Mouse (Mus musculus): ENCODE measurements around the gene Gm29797. TPM values are rescaled to one million over a fixed set of nuclear protein-coding genes. Genes with fewer than 3 reads are reported as not detected.

Gm29797 gene
- polyA plus RNA-seq, 1 experiment = not detected

DNA sequence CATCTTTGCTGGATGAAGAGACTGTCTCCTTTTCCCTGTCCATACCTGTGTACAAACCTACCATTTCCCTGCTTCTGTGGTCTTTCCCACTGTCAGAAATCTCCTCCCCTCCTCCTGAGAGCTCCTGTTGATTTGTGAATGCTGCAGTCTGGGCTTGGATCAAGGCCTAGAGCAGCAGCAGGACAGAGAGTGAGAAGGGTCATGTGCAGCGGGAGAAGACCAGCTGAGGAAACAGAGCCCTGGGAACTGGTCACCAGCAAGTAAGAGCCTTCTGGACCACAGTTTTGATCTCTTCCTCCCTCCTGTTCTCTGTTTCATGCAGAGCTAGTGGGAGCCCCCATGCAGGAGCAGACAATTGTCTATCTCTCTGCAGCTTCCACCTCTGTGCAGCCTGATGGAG lies 38.9 kb downstream of the Gm29797 start:
- TF ChIP-seq CTCF (IDR thresholded peaks at IDR 0.05; ENCODE audit: control insufficient read depth, insufficient read depth, insufficient replicate concordance, low read depth, low read length) = no peak
- Histone ChIP-seq H3K27ac (ENCODE audit: control insufficient read depth, insufficient read depth, low read depth, low read length) (no peak overlapping the region), H3K4me3 (ENCODE audit: control insufficient read depth, low read depth, low read length) (peak overlapping the region; percentile 92), H3K36me3 (ENCODE audit: control insufficient read depth, insufficient read depth, low read length) (no peaks in the 10 kb centered on the region), H3K27me3 (ENCODE audit: control insufficient read depth, insufficient read depth, low read length) (no peaks in the 10 kb centered on the region), H3K4me1 (ENCODE audit: control insufficient read depth, insufficient read depth, low read length) (peaks cover 21% of the 10 kb centered on the region)

GRCm38 (mm10) chr2:181696801-181697420 lies 40.1 kb downstream of the Gm29797 start:
- Histone ChIP-seq H3K27me3 (ENCODE audit: control insufficient read depth, insufficient read depth, low read length) (no peaks in the 10 kb centered on the region), H3K36me3 (ENCODE audit: control insufficient read depth, insufficient read depth, low read length) (no peaks in the 10 kb centered on the region), H3K4me1 (ENCODE audit: control insufficient read depth, insufficient read depth, low read length) (peaks cover 21% of the 10 kb centered on the region), H3K27ac (ENCODE audit: control insufficient read depth, insufficient read depth, low read depth, low read length) (peak overlapping the region; percentile 67), H3K4me3 (ENCODE audit: control insufficient read depth, low read depth, low read length) (peak overlapping the region; percentile 92)
- TF ChIP-seq CTCF (IDR thresholded peaks at IDR 0.05; ENCODE audit: control insufficient read depth, insufficient read depth, insufficient replicate concordance, low read depth, low read length) (no peak), POLR2A (IDR thresholded peaks at IDR 0.05; ENCODE audit: control insufficient read depth, low read depth, low read length) (peak; percentile 47; the same call in 1 of the 2 replicates)

- TF ChIP-seq CTCF (IDR thresholded peaks at IDR 0.05; ENCODE audit: control insufficient read depth, insufficient read depth, insufficient replicate concordance, low read depth, low read length) (no peak), POLR2A (IDR thresholded peaks at IDR 0.05; ENCODE audit: control insufficient read depth, low read depth, low read length) (peak; percentile 77; the same call in 1 of the 2 replicates)
- Histone ChIP-seq H3K27ac (ENCODE audit: control insufficient read depth, insufficient read depth, low read depth, low read length) (peak within 1 kb of the TSS; percentile 71), H3K27me3 (ENCODE audit: control insufficient read depth, insufficient read depth, low read length) (no peaks in the 10 kb centered on the region), H3K4me1 (ENCODE audit: control insufficient read depth, insufficient read depth, low read length) (peaks cover 18% of the 10 kb centered on the region), H3K36me3 (ENCODE audit: control insufficient read depth, insufficient read depth, low read length) (no peaks in the 10 kb centered on the region), H3K4me3 (ENCODE audit: control insufficient read depth, low read depth, low read length) (peak within 1 kb of the TSS; percentile 92)
Measured at GRCm38 (mm10) chr2:181698241-181698640, 41.4 kb downstream of the Gm29797 start, which contains the start of gene Lkaaear1. TSS of gene Lkaaear1 (minus strand) at chr2:181698442.

DNA sequence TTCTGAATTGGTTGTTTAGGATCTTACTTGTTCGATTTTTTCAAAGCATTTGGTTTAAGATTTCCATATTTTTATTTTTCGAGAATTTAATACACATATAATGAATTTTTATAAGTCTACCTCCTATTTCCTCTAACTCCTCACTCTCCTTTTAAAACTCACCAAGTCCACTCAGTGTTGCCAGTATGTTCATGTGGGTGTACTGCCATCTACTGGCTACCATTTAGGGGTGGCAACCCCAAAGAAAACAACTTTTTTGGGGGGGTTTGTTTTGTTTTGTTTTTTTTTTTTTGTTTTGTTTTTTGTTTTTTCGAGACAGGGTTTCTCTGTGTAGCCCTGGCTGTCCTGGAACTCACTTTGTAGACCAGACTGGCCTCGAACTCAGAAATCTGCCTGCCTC lies 49.8 kb downstream of the Gm29797 start:
- TF ChIP-seq POLR2A (IDR thresholded peaks at IDR 0.05; ENCODE audit: control insufficient read depth, low read depth, low read length) (no peak), CTCF (IDR thresholded peaks at IDR 0.05; ENCODE audit: control insufficient read depth, insufficient read depth, insufficient replicate concordance, low read depth, low read length) (no peak)
- Histone ChIP-seq H3K36me3 (ENCODE audit: control insufficient read depth, insufficient read depth, low read length) (no peaks in the 10 kb centered on the region), H3K4me1 (ENCODE audit: control insufficient read depth, insufficient read depth, low read length) (no peaks in the 10 kb centered on the region), H3K27ac (ENCODE audit: control insufficient read depth, insufficient read depth, low read depth, low read length) (no peak overlapping the region), H3K4me3 (ENCODE audit: control insufficient read depth, low read depth, low read length) (no peak overlapping the region), H3K27me3 (ENCODE audit: control insufficient read depth, insufficient read depth, low read length) (no peaks in the 10 kb centered on the region)

Other genes starting within 250 kb of the Gm29797 start
- gene Zbtb46, start 197.6 kb upstream of the Gm29797 start, polyA plus RNA-seq (2012; rRNA removed) = 8.3 and 10.1 TPM in 2 replicates
- 141 and 146 TPM in 2 replicates for gene Abhd16b, start 163.8 kb upstream of the Gm29797 start, polyA plus RNA-seq (2012; rRNA removed)
- 17.4 and 17.5 TPM in 2 replicates for gene Tpd52l2, start 159.9 kb upstream of the Gm29797 start, polyA plus RNA-seq (2012; rRNA removed)
- 16.6 and 19.8 TPM in 2 replicates for gene Dnajc5, start 136.5 kb upstream of the Gm29797 start, polyA plus RNA-seq (2012; rRNA removed)
- 44.4 and 44.5 TPM in 2 replicates for gene Uckl1, start 72.1 kb upstream of the Gm29797 start, polyA plus RNA-seq (2012; rRNA removed)
- 19.5 and 20.1 TPM in 2 replicates for gene Prpf6, start 65.2 kb upstream of the Gm29797 start, polyA plus RNA-seq (2012; rRNA removed)
- gene Zfp512b, start 64.2 kb upstream of the Gm29797 start, polyA plus RNA-seq (2012; rRNA removed) = 83.2 and 90.6 TPM in 2 replicates
- 61.7 and 61.8 TPM in 2 replicates for gene Samd10, start 57.8 kb upstream of the Gm29797 start, polyA plus RNA-seq (2012; rRNA removed)
- 5.0 and 5.5 TPM in 2 replicates for gene Sox18, start 14.6 kb downstream of the Gm29797 start, polyA plus RNA-seq (2012; rRNA removed)
- gene Tcea2, start 23.3 kb downstream of the Gm29797 start, polyA plus RNA-seq (2012; rRNA removed) = 577 and 632 TPM in 2 replicates
- 25.7 and 28.2 TPM in 2 replicates for gene Rgs19, start 36.9 kb downstream of the Gm29797 start, polyA plus RNA-seq (2012; rRNA removed)
- 409 and 417 TPM in 2 replicates for gene Lkaaear1, start 41.4 kb downstream of the Gm29797 start, polyA plus RNA-seq (2012; rRNA removed)
- gene Oprl1, start 58.0 kb downstream of the Gm29797 start, polyA plus RNA-seq (2012; rRNA removed) = 5.4 and 5.9 TPM in 2 replicates
- gene Myt1, start 106.3 kb downstream of the Gm29797 start, polyA plus RNA-seq (2012; rRNA removed) = 2.9 and 5.3 TPM in 2 replicates
- 24.7 and 25.5 TPM in 2 replicates for gene Pcmtd2, start 180.8 kb downstream of the Gm29797 start, polyA plus RNA-seq (2012; rRNA removed)
- 6.6 and 7.2 TPM in 2 replicates for gene Polr3k, start 207.3 kb downstream of the Gm29797 start, polyA plus RNA-seq (2012; rRNA removed)

Data from testis, adult 2 months (tissue).